Mouse (Mus musculus): ENCODE measurements around the gene Uchl5. TPM values are rescaled to one million over a fixed set of nuclear protein-coding genes. Genes with fewer than 3 reads are reported as not detected.
A peak's percentile ranks its signal among the peaks of the same experiment; 100 is the strongest.

The Uchl5 gene
- polyA plus RNA-seq, 1 experiment from 2014 or later: 61.5 TPM

DNA sequence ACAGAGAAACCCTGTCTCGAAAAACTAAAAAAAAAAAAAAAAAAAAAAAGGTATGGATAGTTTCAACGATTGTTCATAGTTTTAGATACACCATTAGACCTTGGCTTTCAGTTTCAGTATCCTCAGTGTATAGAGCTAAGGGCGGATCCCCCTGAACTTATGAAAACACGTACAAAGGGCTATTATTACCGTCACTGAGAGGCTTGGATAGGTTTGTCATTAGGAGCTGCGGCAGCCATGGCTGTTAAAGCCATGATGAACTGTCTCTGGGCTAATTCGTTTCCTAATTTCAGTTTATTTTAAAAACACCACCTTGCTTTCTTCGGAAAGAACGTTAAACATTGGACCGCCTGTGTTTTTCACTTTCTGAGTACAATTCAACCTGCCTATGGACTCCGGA is 38.3 kb upstream of the Uchl5 start:
- DNase-seq (ENCODE audit: low spot score) (no peak), ATAC-seq (ENCODE audit: low FRiP score, low TSS enrichment) (peak; percentile 46; the same call in 1 of the 2 replicates)
- H3K4me3 ChIP-seq (ENCODE audit: low read depth, low read length): peak overlapping the region; percentile 79
- peaks cover 6% of the 10 kb centered on the region; the same call in 1 of the 2 replicates for H3K36me3 ChIP-seq (ENCODE audit: control insufficient read depth, insufficient read depth, low read length)
- H3K27ac ChIP-seq (replicated peaks): peak overlapping the region; percentile 90
- H3K4me1 ChIP-seq (replicated peaks; ENCODE audit: control insufficient read depth, insufficient read depth): no peaks in the 10 kb centered on the region
- WGBS: 12% methylated on average over 10 of the region's 11 CpGs
- peak overlapping the region; percentile 87 for H3K9ac ChIP-seq (ENCODE audit: low read length)
- H3K27me3 ChIP-seq (ENCODE audit: control insufficient read depth, insufficient read depth, low read length): no peaks in the 10 kb centered on the region
- TF ChIP-seq CTCF (IDR thresholded peaks at IDR 0.05; ENCODE audit: low read depth) (no peak), EP300 (optimal IDR thresholded peaks at IDR 0.05) (no peak)
- H3K4me2 ChIP-seq (replicated peaks; ENCODE audit: low read depth): peak overlapping the region; percentile 75
- no peaks in the 10 kb centered on the region for H3K9me3 ChIP-seq (ENCODE audit: control insufficient read depth, low read length)

- H3K36me3 ChIP-seq (ENCODE audit: control insufficient read depth, insufficient read depth, low read length): peaks cover 6% of the 10 kb centered on the region; the same call in 1 of the 2 replicates
- TF ChIP-seq CTCF (IDR thresholded peaks at IDR 0.05; ENCODE audit: low read depth): peak; percentile 7; the same call in 1 of the 2 replicates
- no peak for TF ChIP-seq EP300 (optimal IDR thresholded peaks at IDR 0.05)
- H3K27me3 ChIP-seq (ENCODE audit: control insufficient read depth, insufficient read depth, low read length): no peaks in the 10 kb centered on the region
- H3K4me3 ChIP-seq (ENCODE audit: low read depth, low read length): peak overlapping the region; percentile 79
- no peaks in the 10 kb centered on the region for H3K4me1 ChIP-seq (replicated peaks; ENCODE audit: control insufficient read depth, insufficient read depth)
- peak; percentile 97 for ATAC-seq (ENCODE audit: low FRiP score, low TSS enrichment)
- DNase-seq (ENCODE audit: low spot score): peak; percentile 94
- H3K9ac ChIP-seq (ENCODE audit: low read length): peak overlapping the region; percentile 87
- H3K9me3 ChIP-seq (ENCODE audit: control insufficient read depth, low read length): no peaks in the 10 kb centered on the region
- WGBS: under 1% methylated on average over 55 of the region's 71 CpGs
- peak overlapping the region; percentile 90 for H3K27ac ChIP-seq (replicated peaks)
- peak overlapping the region; percentile 75 for H3K4me2 ChIP-seq (replicated peaks; ENCODE audit: low read depth)
Measured at GRCm38 (mm10) chr1:143739361-143740350, 37.4 kb upstream of the Uchl5 start.

- ATAC-seq (ENCODE audit: low FRiP score, low TSS enrichment) (no peak), DNase-seq (ENCODE audit: low spot score) (no peak)
- H3K4me2 ChIP-seq (replicated peaks; ENCODE audit: low read depth): no peak overlapping the region
- H3K9ac ChIP-seq (ENCODE audit: low read length): no peak overlapping the region
- no peaks in the 10 kb centered on the region for H3K9me3 ChIP-seq (ENCODE audit: control insufficient read depth, low read length)
- H3K36me3 ChIP-seq (ENCODE audit: control insufficient read depth, insufficient read depth, low read length): peaks cover 6% of the 10 kb centered on the region; the same call in 1 of the 2 replicates
- H3K4me3 ChIP-seq (ENCODE audit: low read depth, low read length): no peak overlapping the region
- no peaks in the 10 kb centered on the region for H3K27me3 ChIP-seq (ENCODE audit: control insufficient read depth, insufficient read depth, low read length)
- 83% methylated on average over 8 of the region's 10 CpGs for WGBS
- H3K27ac ChIP-seq (replicated peaks): no peak overlapping the region
- H3K4me1 ChIP-seq (replicated peaks; ENCODE audit: control insufficient read depth, insufficient read depth): no peaks in the 10 kb centered on the region
- no peak for TF ChIP-seq EP300 (optimal IDR thresholded peaks at IDR 0.05)
- no peak for TF ChIP-seq CTCF (IDR thresholded peaks at IDR 0.05; ENCODE audit: low read depth)
Measured at GRCm38 (mm10) chr1:143740581-143740980, 36.5 kb upstream of the Uchl5 start.

GRCm38 (mm10) chr1:143741331-143741730 is 35.7 kb upstream of the Uchl5 start:
- Histone ChIP-seq H3K4me3 (ENCODE audit: low read depth, low read length) (no peak overlapping the region), H3K27ac (replicated peaks) (no peak overlapping the region), H3K36me3 (ENCODE audit: control insufficient read depth, insufficient read depth, low read length) (peaks cover 9% of the 10 kb centered on the region), H3K4me1 (replicated peaks; ENCODE audit: control insufficient read depth, insufficient read depth) (no peaks in the 10 kb centered on the region), H3K9me3 (ENCODE audit: control insufficient read depth, low read length) (no peaks in the 10 kb centered on the region), H3K9ac (ENCODE audit: low read length) (no peak overlapping the region), H3K4me2 (replicated peaks; ENCODE audit: low read depth) (no peak overlapping the region), H3K27me3 (ENCODE audit: control insufficient read depth, insufficient read depth, low read length) (no peaks in the 10 kb centered on the region)
- no peak for TF ChIP-seq EP300 (optimal IDR thresholded peaks at IDR 0.05)
- TF ChIP-seq CTCF (IDR thresholded peaks at IDR 0.05; ENCODE audit: low read depth): no peak
- ATAC-seq (ENCODE audit: low FRiP score, low TSS enrichment) (no peak), DNase-seq (ENCODE audit: low spot score) (no peak)
- WGBS: 91% methylated on average over 5 of the region's 5 CpGs

DNA sequence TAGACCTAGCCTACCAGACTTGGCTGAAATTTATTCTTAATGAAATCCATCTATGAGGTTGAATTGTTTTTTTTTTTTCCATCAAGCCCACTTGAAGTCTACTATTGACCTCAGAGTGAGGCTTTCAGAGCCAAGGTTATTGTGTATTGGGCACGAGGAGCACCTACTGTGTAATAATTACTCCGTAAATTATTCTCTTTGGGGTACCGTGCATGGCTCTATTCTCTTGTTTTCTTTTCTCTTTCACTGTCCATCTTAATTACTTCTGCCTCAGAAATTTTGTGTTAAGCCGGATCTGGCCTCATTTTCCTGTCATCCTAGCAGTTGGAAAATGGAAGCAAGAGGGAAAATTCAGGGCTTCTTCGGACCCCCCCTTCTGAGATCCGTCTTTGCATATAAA is 34.9 kb upstream of the Uchl5 start:
- H3K36me3 ChIP-seq (ENCODE audit: control insufficient read depth, insufficient read depth, low read length): peaks cover 15% of the 10 kb centered on the region
- no peaks in the 10 kb centered on the region for H3K9me3 ChIP-seq (ENCODE audit: control insufficient read depth, low read length)
- ATAC-seq (ENCODE audit: low FRiP score, low TSS enrichment) (no peak), DNase-seq (ENCODE audit: low spot score) (no peak)
- H3K4me3 ChIP-seq (ENCODE audit: low read depth, low read length): no peak overlapping the region
- TF ChIP-seq EP300 (optimal IDR thresholded peaks at IDR 0.05) (no peak), CTCF (IDR thresholded peaks at IDR 0.05; ENCODE audit: low read depth) (no peak)
- H3K9ac ChIP-seq (ENCODE audit: low read length): no peak overlapping the region
- no peaks in the 10 kb centered on the region for H3K27me3 ChIP-seq (ENCODE audit: control insufficient read depth, insufficient read depth, low read length)
- H3K27ac ChIP-seq (replicated peaks): no peak overlapping the region
- H3K4me1 ChIP-seq (replicated peaks; ENCODE audit: control insufficient read depth, insufficient read depth): no peaks in the 10 kb centered on the region
- WGBS: 95% methylated on average over 6 of the region's 6 CpGs
- H3K4me2 ChIP-seq (replicated peaks; ENCODE audit: low read depth): no peak overlapping the region

DNA sequence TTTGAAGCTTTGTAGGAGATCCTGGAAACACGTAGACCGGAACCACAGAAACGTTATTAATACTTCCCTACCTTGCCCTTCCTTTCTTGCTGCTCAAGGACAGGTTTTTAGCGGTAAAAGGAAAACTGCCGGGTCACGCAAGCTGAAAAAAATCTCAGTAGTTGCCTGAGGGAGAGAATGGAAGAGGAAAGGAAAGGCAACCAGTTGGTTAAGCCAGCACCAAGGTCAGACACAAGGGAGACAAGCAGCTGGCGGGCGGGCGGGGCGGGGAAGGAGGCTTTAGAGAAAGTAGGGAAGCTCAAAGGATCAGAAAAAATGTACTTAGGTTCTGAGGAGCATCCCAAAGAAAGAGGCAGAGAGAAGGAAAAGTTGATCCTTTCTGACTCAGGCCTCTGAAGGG is 31.2 kb upstream of the Uchl5 start:
- H3K4me1 ChIP-seq (replicated peaks; ENCODE audit: control insufficient read depth, insufficient read depth): no peaks in the 10 kb centered on the region
- DNase-seq (ENCODE audit: low spot score): no peak
- no peaks in the 10 kb centered on the region for H3K27me3 ChIP-seq (ENCODE audit: control insufficient read depth, insufficient read depth, low read length)
- TF ChIP-seq EP300 (optimal IDR thresholded peaks at IDR 0.05) (no peak), CTCF (IDR thresholded peaks at IDR 0.05; ENCODE audit: low read depth) (no peak)
- no peak overlapping the region for H3K9ac ChIP-seq (ENCODE audit: low read length)
- H3K4me2 ChIP-seq (replicated peaks; ENCODE audit: low read depth): no peak overlapping the region
- no peak overlapping the region for H3K27ac ChIP-seq (replicated peaks)
- no peak for ATAC-seq (ENCODE audit: low FRiP score, low TSS enrichment)
- H3K36me3 ChIP-seq (ENCODE audit: control insufficient read depth, insufficient read depth, low read length): peaks cover 15% of the 10 kb centered on the region
- 84% methylated on average over 10 of the region's 10 CpGs for WGBS
- H3K9me3 ChIP-seq (ENCODE audit: control insufficient read depth, low read length): no peaks in the 10 kb centered on the region
- H3K4me3 ChIP-seq (ENCODE audit: low read depth, low read length): no peak overlapping the region

Measured in stomach, postnatal 0 days (tissue).